Mouse (Mus musculus): ENCODE data around the gene Fgfr2. TPM values are rescaled to one million over a fixed set of nuclear protein-coding genes. Genes with fewer than 3 reads are reported as not detected.

Gene Fgfr2
- polyA plus RNA-seq, 1 experiment, result 0.17 TPM

- Histone ChIP-seq H3K4me2 (ENCODE audit: low read depth) (no peak overlapping the region), H3K79me2 (ENCODE audit: control insufficient read depth, insufficient read depth) (no peaks in the 10 kb centered on the region), H3ac (ENCODE audit: control insufficient read depth, insufficient read length) (no peak overlapping the region), H3K27me3 (ENCODE audit: control insufficient read depth, insufficient read depth, insufficient read length) (no peaks in the 10 kb centered on the region), H3K4me3 (no peak overlapping the region), H3K36me3 (ENCODE audit: control insufficient read depth, insufficient read depth) (peaks cover 18% of the 10 kb centered on the region)
- TF ChIP-seq TCF3 (IDR thresholded peaks at IDR 0.05; ENCODE audit: insufficient read length, low read depth) (no peak), REST (IDR thresholded peaks at IDR 0.05; ENCODE audit: insufficient read depth, insufficient read length) (no peak), MAX (IDR thresholded peaks at IDR 0.05; ENCODE audit: low read depth) (no peak), CEBPB (IDR thresholded peaks at IDR 0.05; ENCODE audit: insufficient read depth, poor library complexity, severe bottlenecking) (no peak), E2F4 (IDR thresholded peaks at IDR 0.05; ENCODE audit: insufficient read depth) (no peak), MYOD1 (IDR thresholded peaks at IDR 0.05; ENCODE audit: control insufficient read depth in 1 of 3, insufficient read length in 2 of 3, low read depth in 2 of 3) (no peak), MYOG (IDR thresholded peaks at IDR 0.05; ENCODE audit: control insufficient read depth in 1 of 3, insufficient read depth in 1 of 3, insufficient read length in 2 of 3, low read depth in 2 of 3) (no peak), TCF12 (IDR thresholded peaks at IDR 0.05; ENCODE audit: insufficient read depth, poor library complexity, severe bottlenecking) (no peak), POLR2A (IDR thresholded peaks at IDR 0.05; ENCODE audit: insufficient read length, low read depth) (no peak), SRF (IDR thresholded peaks at IDR 0.05; ENCODE audit: control insufficient read depth, insufficient read length, low read depth) (no peak)
Measured at GRCm38 (mm10) chr7:130762071-130762897, 2360.9 kb downstream of the Fgfr2 start.

GRCm38 (mm10) chr7:130757326-130757865 lies 2365.8 kb downstream of the Fgfr2 start:
- Histone ChIP-seq H3K79me2 (ENCODE audit: control insufficient read depth, insufficient read depth) (no peaks in the 10 kb centered on the region), H3K4me3 (no peak overlapping the region), H3ac (ENCODE audit: control insufficient read depth, insufficient read length) (no peak overlapping the region), H3K4me2 (ENCODE audit: low read depth) (no peak overlapping the region), H3K27me3 (ENCODE audit: control insufficient read depth, insufficient read depth, insufficient read length) (no peaks in the 10 kb centered on the region), H3K36me3 (ENCODE audit: control insufficient read depth, insufficient read depth) (peaks cover 3% of the 10 kb centered on the region)
- TF ChIP-seq POLR2A (IDR thresholded peaks at IDR 0.05; ENCODE audit: insufficient read length, low read depth) (no peak), E2F4 (IDR thresholded peaks at IDR 0.05; ENCODE audit: insufficient read depth) (no peak), USF1 (IDR thresholded peaks at IDR 0.05; ENCODE audit: low read depth) (no peak), MAX (IDR thresholded peaks at IDR 0.05; ENCODE audit: low read depth) (no peak), SRF (IDR thresholded peaks at IDR 0.05; ENCODE audit: control insufficient read depth, insufficient read length, low read depth) (no peak), TCF12 (IDR thresholded peaks at IDR 0.05; ENCODE audit: insufficient read depth, poor library complexity, severe bottlenecking) (no peak), CEBPB (IDR thresholded peaks at IDR 0.05; ENCODE audit: insufficient read depth, poor library complexity, severe bottlenecking) (no peak), MYOG (IDR thresholded peaks at IDR 0.05; ENCODE audit: control insufficient read depth in 1 of 3, insufficient read depth in 1 of 3, insufficient read length in 2 of 3, low read depth in 2 of 3) (no peak), REST (IDR thresholded peaks at IDR 0.05; ENCODE audit: insufficient read depth, insufficient read length) (no peak), POLR2AphosphoS2 (IDR thresholded peaks at IDR 0.05; ENCODE audit: insufficient read length, low read depth) (no peak), TCF3 (IDR thresholded peaks at IDR 0.05; ENCODE audit: insufficient read length, low read depth) (no peak), MYOD1 (IDR thresholded peaks at IDR 0.05; ENCODE audit: control insufficient read depth in 1 of 3, insufficient read length in 2 of 3, low read depth in 2 of 3) (no peak)

DNA sequence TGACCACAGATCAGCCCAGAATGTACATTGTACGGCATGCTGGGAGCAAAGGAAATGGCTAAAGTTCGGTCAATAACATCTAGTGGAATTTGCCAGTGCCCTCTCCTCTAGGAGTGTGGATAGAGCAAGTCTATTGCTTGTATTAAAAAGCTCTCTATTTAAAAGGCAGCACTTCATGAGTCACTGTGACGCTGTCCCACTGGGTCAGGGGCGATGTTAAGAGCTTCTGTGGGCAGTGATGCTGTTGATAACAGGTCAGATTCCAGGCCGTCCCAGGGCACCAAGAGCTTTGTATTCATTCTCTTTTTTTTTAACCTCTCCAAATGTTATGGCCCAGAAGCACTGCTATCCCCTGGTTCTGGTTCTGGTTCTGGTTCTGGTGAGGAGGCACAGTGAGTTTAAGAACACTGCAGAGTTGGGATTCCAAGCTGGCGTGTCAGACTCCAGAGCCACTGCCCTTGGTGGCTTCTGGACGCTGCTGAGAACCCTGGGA lies 2366.8 kb downstream of the Fgfr2 start:
- Histone ChIP-seq H3K79me2 (ENCODE audit: control insufficient read depth, insufficient read depth) (no peaks in the 10 kb centered on the region), H3K36me3 (ENCODE audit: control insufficient read depth, insufficient read depth) (peaks cover 3% of the 10 kb centered on the region), H3ac (ENCODE audit: control insufficient read depth, insufficient read length) (no peak overlapping the region), H3K27me3 (ENCODE audit: control insufficient read depth, insufficient read depth, insufficient read length) (no peaks in the 10 kb centered on the region), H3K4me2 (ENCODE audit: low read depth) (no peak overlapping the region), H3K4me3 (no peak overlapping the region)
- TF ChIP-seq POLR2A (IDR thresholded peaks at IDR 0.05; ENCODE audit: insufficient read length, low read depth), result no peak
- no peak for TF ChIP-seq SRF (IDR thresholded peaks at IDR 0.05; ENCODE audit: control insufficient read depth, insufficient read length, low read depth)
- TF ChIP-seq TCF3 (IDR thresholded peaks at IDR 0.05; ENCODE audit: insufficient read length, low read depth), result no peak

GRCm38 (mm10) chr7:130754790-130755189 lies 2368.4 kb downstream of the Fgfr2 start:
- H3K4me3 ChIP-seq, result no peak overlapping the region
- no peaks in the 10 kb centered on the region for H3K79me2 ChIP-seq (ENCODE audit: control insufficient read depth, insufficient read depth)
- H3K4me2 ChIP-seq (ENCODE audit: low read depth), result no peak overlapping the region
- no peak for TF ChIP-seq POLR2A (IDR thresholded peaks at IDR 0.05; ENCODE audit: insufficient read length, low read depth)
- TF ChIP-seq CEBPB (IDR thresholded peaks at IDR 0.05; ENCODE audit: insufficient read depth, poor library complexity, severe bottlenecking), result no peak
- TF ChIP-seq SRF (IDR thresholded peaks at IDR 0.05; ENCODE audit: control insufficient read depth, insufficient read length, low read depth), result no peak
- TF ChIP-seq TCF12 (IDR thresholded peaks at IDR 0.05; ENCODE audit: insufficient read depth, poor library complexity, severe bottlenecking), result no peak
- no peak for TF ChIP-seq POLR2AphosphoS2 (IDR thresholded peaks at IDR 0.05; ENCODE audit: insufficient read length, low read depth)
- no peak for TF ChIP-seq E2F4 (IDR thresholded peaks at IDR 0.05; ENCODE audit: insufficient read depth)
- no peak for TF ChIP-seq MAX (IDR thresholded peaks at IDR 0.05; ENCODE audit: low read depth)
- no peak for TF ChIP-seq MYOD1 (IDR thresholded peaks at IDR 0.05; ENCODE audit: control insufficient read depth in 1 of 3, insufficient read length in 2 of 3, low read depth in 2 of 3)
- no peak overlapping the region for H3ac ChIP-seq (ENCODE audit: control insufficient read depth, insufficient read length)
- peaks cover 3% of the 10 kb centered on the region for H3K36me3 ChIP-seq (ENCODE audit: control insufficient read depth, insufficient read depth)
- H3K27me3 ChIP-seq (ENCODE audit: control insufficient read depth, insufficient read depth, insufficient read length), result no peaks in the 10 kb centered on the region
